Mouse (Mus musculus): Measurements from ENCODE around the gene Ccer2.

Ccer2 gene

DNA sequence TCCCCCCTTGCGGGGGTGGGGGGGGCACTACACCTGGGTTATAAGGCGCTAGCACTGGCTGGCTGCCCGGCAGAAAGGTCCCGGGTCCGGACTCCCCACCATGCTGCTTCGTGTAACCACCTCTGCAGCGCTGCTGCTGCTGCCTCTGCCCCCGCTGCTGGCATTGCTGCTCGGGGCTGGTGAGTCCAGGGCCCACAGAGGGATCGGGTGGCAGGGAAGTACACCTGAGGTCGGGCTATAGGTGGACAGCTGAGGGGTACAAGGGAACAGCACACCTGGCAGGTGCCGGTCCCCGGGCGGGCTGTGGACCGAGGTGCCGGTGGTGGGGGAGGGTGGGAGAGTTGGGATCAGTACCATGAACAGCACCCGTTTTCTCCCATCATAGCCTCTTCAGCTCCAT lies at the start of gene Ccer2:
Ccer2 (plus strand) TSS at position 96 of the 400 bp plus-strand sequence.
- no peak for DNase-seq (ENCODE audit: low read depth, low spot score)

DNA sequence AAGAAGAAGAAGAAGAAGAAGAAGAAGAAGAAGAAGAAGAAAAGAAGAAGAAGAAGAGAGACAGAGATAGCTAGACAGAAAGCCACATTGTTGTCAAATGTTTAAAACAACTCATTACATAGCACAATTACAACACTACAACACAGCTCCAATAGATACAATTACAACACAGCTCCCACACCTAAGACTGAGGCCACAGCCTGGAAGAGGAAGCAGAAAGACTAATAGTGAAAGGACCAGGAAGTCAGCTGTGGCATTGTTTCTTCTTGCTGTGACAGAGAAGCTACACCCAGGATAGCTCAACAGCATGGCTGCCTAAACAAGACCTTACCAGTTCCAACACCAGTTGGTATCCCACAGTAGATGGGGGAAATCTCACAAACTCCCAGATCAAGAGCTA lies 46.5 kb upstream of the Ccer2 start:
- DNase-seq (ENCODE audit: low read depth, low spot score), result no peak

- no peak for DNase-seq (ENCODE audit: low read depth, low spot score)
Measured at GRCm38 (mm10) chr7:28710962-28711361, 45.0 kb upstream of the Ccer2 start.

DNA sequence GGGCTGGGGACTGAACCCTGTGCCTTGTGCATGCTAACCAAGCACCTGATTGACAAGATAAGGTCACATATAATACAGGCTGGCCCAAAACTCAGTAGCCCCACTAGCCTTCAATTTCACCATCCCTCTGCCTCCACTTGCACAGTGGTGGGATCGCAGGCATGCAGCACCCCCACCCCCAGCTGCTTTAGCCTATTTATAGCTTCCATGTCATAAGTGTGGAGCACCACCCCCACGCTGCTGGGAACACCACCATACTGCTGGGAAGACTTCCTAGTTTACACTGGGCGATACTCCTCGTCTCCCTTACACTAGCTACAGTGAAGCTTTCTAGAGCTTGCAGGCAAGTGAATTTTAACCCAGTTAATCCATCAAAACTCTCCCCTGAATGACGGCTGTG lies 41.3 kb upstream of the Ccer2 start:
- no peak for DNase-seq (ENCODE audit: low read depth, low spot score)

GRCm38 (mm10) chr7:28715598-28715997 lies 40.4 kb upstream of the Ccer2 start:
- no peak for DNase-seq (ENCODE audit: low read depth, low spot score)

DNA sequence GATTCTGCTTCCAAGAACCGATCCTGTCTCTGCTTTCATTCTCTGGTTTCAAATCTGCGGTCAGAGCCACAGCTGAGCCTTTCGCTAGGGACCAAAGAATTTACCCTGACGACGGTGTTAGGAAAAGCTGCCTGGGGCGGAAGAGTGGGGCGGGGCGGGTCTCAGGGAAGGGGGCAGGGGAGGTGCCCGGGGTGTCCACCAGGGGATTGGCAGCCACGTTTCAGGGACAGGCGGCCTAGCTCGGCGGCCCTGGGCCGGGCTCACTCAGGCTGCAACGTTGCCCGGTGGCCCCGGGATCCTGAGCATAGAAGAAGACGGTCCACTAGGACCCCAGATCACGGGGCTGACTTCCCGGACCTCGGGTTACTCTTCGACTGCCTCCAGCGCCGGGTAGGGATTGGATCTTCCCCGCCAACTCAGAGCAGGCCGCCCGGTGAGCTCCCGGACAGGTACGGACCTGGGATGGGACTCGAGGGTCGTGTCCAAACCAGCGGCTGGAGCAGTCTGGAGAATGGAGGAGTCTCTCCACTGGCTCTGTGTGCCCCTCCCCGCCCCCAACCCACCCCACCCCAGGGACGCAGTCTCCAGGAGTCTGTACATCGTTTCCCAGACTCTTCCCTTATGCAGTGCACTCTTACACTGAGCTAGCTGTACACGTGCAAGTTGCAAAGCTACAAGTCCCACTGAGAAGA lies 39.2 kb upstream of the Ccer2 start, which contains the start of gene Fbxo17:
Fbxo17 (plus strand) TSS at position 215 of the 692 bp plus-strand sequence.
- DNase-seq (ENCODE audit: low read depth, low spot score), result no peak

GRCm38 (mm10) chr7:28717726-28718125 lies 38.2 kb upstream of the Ccer2 start:
- DNase-seq (ENCODE audit: low read depth, low spot score), result no peak

DNA sequence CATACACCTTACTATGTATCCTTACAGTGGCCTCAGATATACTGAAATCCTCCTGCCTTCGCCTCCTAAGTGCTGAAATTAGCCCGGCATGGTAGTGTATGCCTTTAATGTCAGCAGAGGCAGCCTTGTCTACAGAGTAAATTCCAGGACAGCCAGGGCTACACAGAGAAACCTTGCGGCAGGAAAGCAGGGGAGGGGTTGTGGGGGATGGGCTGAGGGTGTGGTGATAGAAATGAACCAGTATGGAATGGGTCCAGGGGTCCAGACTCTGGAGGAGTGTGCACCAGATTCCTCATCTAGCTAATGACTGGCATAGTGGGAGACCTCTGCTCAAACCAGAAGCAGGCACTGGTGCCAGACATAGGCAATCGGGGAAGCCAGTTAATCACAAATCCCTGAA lies 36.8 kb upstream of the Ccer2 start:
- no peak for DNase-seq (ENCODE audit: low read depth, low spot score)

- DNase-seq (ENCODE audit: low read depth, low spot score), result no peak
Measured at GRCm38 (mm10) chr7:28719650-28720049, 36.3 kb upstream of the Ccer2 start.

DNA sequence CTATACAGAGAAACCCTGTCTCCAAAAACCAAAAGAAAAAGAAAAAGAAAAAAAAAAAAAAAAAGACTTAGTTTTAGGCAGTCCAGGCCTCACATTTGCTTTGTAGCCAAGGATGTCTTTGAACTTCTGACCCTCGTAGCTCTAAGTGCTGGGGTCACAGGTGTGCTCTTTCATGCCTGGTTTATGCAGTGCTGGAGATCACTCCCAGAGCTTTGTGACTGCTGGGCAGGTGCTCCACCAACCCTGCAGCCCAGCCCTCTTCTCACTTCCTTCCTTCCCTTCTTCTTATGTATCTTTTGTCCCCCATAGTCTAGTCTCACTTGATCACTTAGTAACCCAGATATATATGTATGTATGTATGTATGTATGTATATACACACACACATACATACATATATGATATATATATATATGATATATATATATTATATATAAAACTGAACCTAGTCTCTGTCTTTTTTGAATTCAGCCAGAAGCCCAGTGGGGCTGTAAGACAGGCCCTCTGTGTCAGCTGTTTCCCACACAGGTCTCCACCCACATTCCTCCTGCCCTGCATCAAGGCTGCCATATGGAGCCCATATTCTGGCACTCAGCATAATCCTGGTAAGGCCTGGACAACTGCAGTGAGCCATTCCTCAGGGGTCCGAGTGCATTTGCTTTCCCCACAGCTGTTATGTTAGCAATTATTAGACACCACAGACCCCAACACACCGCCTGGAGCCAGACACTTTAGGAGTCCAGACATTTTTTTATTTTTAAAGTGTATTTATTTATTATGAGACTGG lies 35.0 kb upstream of the Ccer2 start:
- no peak for DNase-seq (ENCODE audit: low read depth, low spot score)

GRCm38 (mm10) chr7:28722079-28722478 lies 33.9 kb upstream of the Ccer2 start:
- no peak for DNase-seq (ENCODE audit: low read depth, low spot score)

DNA sequence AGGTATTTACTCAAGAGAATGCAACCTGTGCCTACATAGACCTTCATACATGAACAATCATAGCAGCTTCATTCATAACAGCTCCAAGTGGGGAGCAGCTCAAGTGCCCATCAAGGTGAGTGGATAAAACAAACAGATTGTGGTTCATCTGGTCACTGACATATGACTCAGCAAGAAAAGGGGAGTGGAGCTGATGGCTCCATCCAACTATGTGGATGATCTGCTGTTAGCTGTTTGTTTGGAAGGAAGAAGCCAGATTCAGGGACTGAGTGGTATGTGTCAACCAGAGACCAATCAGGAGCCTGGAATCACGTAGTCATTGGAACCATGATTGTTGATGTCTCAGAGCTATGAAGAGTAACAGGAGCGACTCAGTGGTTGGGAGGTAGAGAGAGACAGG lies 31.4 kb upstream of the Ccer2 start:
- no peak for DNase-seq (ENCODE audit: low read depth, low spot score)

GRCm38 (mm10) chr7:28726600-28726999 lies 29.4 kb upstream of the Ccer2 start:
- no peak for DNase-seq (ENCODE audit: low read depth, low spot score)

GRCm38 (mm10) chr7:28727649-28728340 lies 28.2 kb upstream of the Ccer2 start:
- DNase-seq (ENCODE audit: low read depth, low spot score), result no peak

GRCm38 (mm10) chr7:28732341-28733142 lies 23.4 kb upstream of the Ccer2 start:
- DNase-seq (ENCODE audit: low read depth, low spot score), result peak; percentile 43

GRCm38 (mm10) chr7:28733211-28733610 lies 22.8 kb upstream of the Ccer2 start:
- no peak for DNase-seq (ENCODE audit: low read depth, low spot score)

GRCm38 (mm10) chr7:28735701-28736100 lies 20.3 kb upstream of the Ccer2 start:
- DNase-seq (ENCODE audit: low read depth, low spot score), result no peak

DNA sequence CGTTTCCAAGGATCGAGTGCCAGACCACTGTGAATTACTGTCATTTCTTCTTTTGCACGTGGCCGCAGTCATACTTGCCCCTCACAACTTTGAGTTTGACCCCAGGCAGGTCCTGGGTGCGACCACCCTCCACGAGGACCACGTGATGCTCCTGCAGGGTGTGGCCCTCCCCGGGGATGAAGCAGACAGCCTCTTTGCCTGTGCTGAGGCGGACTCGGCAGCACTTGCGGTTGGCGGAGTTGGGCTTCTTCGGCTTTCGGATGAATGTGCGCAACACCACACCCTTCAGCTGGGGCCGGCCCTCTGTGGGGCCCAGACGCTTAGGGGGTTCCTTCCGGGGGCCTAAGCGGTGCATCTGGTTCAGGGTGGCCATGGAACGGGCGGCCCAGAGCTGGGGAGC lies 16.1 kb upstream of the Ccer2 start:
- DNase-seq (ENCODE audit: low read depth, low spot score), result no peak

- no peak for DNase-seq (ENCODE audit: low read depth, low spot score)
Measured at GRCm38 (mm10) chr7:28740949-28741348, 15.0 kb upstream of the Ccer2 start.

- DNase-seq (ENCODE audit: low read depth, low spot score), result no peak
Measured at GRCm38 (mm10) chr7:28741368-28741708, 14.6 kb upstream of the Ccer2 start.

DNA sequence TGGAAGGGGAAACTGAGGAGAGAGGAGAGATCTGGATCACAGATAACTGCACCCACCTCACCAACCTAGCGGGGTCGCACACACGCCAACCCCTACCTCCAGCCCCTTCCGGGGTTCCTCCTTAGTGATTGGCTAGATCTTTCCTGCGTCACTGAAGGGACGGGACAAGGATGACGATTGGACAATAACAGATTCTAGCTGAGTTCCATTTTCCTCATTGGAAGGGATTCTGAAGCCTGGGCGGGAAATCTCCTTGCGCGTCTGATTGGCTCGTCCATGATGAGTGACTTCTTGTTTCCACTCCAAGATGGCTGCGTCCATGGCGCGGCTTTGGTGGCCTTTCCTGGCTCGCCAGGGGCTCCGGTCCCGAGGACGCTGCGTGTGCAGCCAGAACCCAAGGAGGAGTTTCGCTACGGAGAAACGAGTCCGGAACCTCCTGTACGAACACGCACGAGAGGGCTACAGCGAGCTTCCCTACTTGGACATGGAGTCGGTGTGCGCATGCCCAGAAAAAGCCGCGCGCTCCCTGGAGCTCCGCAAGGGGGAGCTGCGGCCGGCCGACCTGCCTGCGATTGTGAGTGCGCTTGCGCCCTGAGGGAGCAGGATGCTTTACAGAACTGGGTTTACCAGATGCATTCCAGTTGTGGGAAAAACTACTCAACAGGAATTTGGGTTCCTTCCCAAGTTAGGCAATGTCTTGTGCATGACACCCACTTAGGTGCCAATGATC lies 14.1 kb upstream of the Ccer2 start, which contains the start of the genes Mrps12 and Sars2:
Mrps12 (minus strand) TSS at position 112 of the 730 bp plus-strand sequence.
Sars2 (plus strand) TSS at position 284 of the 730 bp plus-strand sequence.
- peak; percentile 98 for DNase-seq (ENCODE audit: low read depth, low spot score)

Data from c-Kit-negative CD71-positive TER-119-positive erythroid progenitor cells, embryonic 14.5 days (primary cell).